Mouse (Mus musculus) stomach, embryonic 16.5 days (tissue): Measurements from ENCODE around the gene Wnt7a. TPM values are rescaled to one million over a fixed set of nuclear protein-coding genes. Genes with fewer than 3 reads are reported as not detected.

Experiments used
- ATAC-seq: fragments of 200-750 bp; cut with Nextera tagmentation; 2 replicates; pipeline ENCODE4 v1.8.0; 2017; ENCODE audit warnings: moderate number of reproducible peaks, moderate TSS enrichment; ENCODE audit not compliant: insufficient read depth, low FRiP score
- H3K27ac ChIP-seq: fragments of 300-500 bp; sonication (generic); 2 replicates; pipeline ENCODE4 v1.5.1; 2014; ENCODE audit warnings: low read length
- H3K27me3 ChIP-seq: fragments of 300-500 bp; sonication (generic); 2 replicates; pipeline ENCODE4 v1.6.1; 2014; ENCODE audit warnings: low read length, control low read depth, mixed read lengths; ENCODE audit not compliant: control insufficient read depth, insufficient read depth
- H3K36me3 ChIP-seq: fragments of 300-500 bp; sonication (generic); 2 replicates; pipeline ENCODE4 v1.6.1; 2014; ENCODE audit warnings: low read length; ENCODE audit not compliant: control insufficient read depth, insufficient read depth
- H3K4me1 ChIP-seq: fragments of 300-500 bp; sonication (generic); 2 replicates; pipeline ENCODE4 v1.6.1; 2014; ENCODE audit warnings: low read length, control low read depth, mixed read lengths; ENCODE audit not compliant: control insufficient read depth, insufficient read depth
- H3K4me2 ChIP-seq: fragments of 300-500 bp; sonication (generic); 2 replicates; pipeline ENCODE4 v1.6.1; 2014; ENCODE audit warnings: low read depth, low read length, mixed read lengths
- H3K4me3 ChIP-seq: fragments of 300-500 bp; sonication (generic); replicated peaks from 2 replicates; pipeline ENCODE4 v1.5.1; 2014; ENCODE audit warnings: mild to moderate bottlenecking, low read length
- H3K9ac ChIP-seq: fragments of 300-500 bp; sonication (generic); 2 replicates; pipeline ENCODE4 v1.6.1; 2014; ENCODE audit warnings: low read length
- H3K9me3 ChIP-seq: fragments of 300-500 bp; sonication (generic); replicated peaks from 2 replicates; pipeline ENCODE4 v1.6.1; 2016; ENCODE audit warnings: low read length, control low read depth; ENCODE audit not compliant: control insufficient read depth
- WGBS: fragments of 180-500 bp; shearing (Covaris S2); extraction: QIAGEN DNeasy Blood & Tissue Kit; methylation state at CpG from one replicate; pipeline ENCODE4 v1.1.7; 2014; 5-methylcytosine and 5-hydroxymethylcytosine counted together
- polyA plus RNA-seq: library from polyadenylated mRNA; unstranded; fragments of >200 nt; fragmentation: Nextera tagmentation; extraction: Ambion mirVana; gene quantifications from 2 replicates; pipeline ENCODE4 v1.2.1, GENCODE M21; 2015

Gene Wnt7a
- polyA plus RNA-seq, 1 experiment from 2014 or later: 0.04 TPM

DNA sequence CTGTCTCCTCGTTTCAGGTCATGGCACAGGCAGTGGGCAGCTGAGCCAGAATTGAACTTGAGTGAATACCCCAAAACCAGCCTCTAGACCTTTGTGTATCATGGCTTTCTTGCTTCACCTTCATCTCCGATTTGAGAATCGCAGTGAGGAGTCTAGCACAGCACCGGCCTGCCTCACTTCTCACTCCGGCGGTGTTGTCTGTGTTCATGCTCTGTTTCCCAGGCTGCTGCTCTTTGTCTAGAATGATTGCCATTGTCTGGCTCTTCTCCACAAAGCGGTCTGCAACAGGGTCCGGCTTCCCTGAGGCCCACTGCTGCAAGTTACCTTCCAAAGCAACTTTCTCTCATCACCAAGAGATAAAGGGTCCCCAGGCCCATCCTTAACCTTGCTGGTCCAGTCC, 79.3 kb downstream of the Wnt7a start:
- Histone ChIP-seq H3K4me2 (no peak overlapping the region), H3K4me3 (no peak overlapping the region), H3K4me1 (no peaks in the 10 kb centered on the region), H3K9ac (no peak overlapping the region), H3K9me3 (no peaks in the 10 kb centered on the region), H3K27me3 (no peaks in the 10 kb centered on the region), H3K36me3 (no peaks in the 10 kb centered on the region), H3K27ac (no peak overlapping the region)
- 89% methylated on average over 8 of the region's 8 CpGs for WGBS
- no peak for ATAC-seq

DNA sequence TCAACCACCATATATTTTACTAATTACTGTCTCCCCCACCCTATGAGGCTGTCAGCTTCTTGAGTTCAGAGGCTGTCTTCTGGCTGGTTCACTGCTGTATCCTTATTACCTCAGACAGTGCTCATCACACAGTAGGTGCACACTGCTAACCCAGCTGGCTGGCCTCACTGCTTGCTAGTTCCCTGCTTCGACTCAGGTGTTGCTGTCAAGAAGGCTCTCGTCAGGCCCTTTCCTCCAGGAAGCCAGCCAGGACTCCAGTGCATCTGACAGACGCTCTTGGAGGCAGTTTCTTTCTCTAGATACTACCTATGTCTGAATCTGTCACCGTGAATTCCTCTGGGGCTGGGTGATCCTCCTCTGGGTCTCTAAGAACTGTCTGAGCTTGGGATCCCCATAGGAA, 85.6 kb downstream of the Wnt7a start:
- Histone ChIP-seq H3K4me1 (no peaks in the 10 kb centered on the region), H3K4me3 (no peak overlapping the region), H3K27ac (no peak overlapping the region), H3K9me3 (no peaks in the 10 kb centered on the region), H3K9ac (no peak overlapping the region), H3K27me3 (no peaks in the 10 kb centered on the region; the same call in 1 of the 2 replicates), H3K4me2 (no peak overlapping the region), H3K36me3 (no peaks in the 10 kb centered on the region)
- WGBS: 80% methylated on average over 4 of the region's 4 CpGs
- ATAC-seq: no peak

DNA sequence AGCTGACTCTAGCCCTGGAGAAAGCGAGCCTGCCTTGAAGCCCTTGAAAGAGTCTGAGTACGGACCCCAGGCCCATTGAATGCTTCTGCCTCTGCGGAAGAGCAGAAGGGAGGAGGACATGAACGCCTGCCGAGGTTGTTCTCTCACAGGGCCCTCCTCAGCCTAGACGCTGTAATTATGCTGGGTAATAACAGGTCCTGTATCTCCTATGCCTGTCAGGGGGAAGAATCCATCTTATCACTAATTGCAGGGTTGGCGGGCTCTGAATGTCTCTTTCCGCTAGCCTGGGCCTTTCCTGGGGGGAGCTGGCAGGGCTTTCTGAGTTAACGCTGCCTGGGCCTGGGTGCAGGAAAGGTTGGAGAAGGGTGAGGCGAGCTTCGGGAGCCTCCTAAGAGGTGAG, 86.4 kb downstream of the Wnt7a start:
- Histone ChIP-seq H3K36me3 (no peaks in the 10 kb centered on the region), H3K4me1 (no peaks in the 10 kb centered on the region), H3K4me3 (no peak overlapping the region), H3K9ac (no peak overlapping the region), H3K27me3 (no peaks in the 10 kb centered on the region; the same call in 1 of the 2 replicates), H3K4me2 (no peak overlapping the region), H3K9me3 (no peaks in the 10 kb centered on the region), H3K27ac (no peak overlapping the region)
- WGBS: 56% methylated on average over 11 of the region's 11 CpGs
- ATAC-seq: no peak

DNA sequence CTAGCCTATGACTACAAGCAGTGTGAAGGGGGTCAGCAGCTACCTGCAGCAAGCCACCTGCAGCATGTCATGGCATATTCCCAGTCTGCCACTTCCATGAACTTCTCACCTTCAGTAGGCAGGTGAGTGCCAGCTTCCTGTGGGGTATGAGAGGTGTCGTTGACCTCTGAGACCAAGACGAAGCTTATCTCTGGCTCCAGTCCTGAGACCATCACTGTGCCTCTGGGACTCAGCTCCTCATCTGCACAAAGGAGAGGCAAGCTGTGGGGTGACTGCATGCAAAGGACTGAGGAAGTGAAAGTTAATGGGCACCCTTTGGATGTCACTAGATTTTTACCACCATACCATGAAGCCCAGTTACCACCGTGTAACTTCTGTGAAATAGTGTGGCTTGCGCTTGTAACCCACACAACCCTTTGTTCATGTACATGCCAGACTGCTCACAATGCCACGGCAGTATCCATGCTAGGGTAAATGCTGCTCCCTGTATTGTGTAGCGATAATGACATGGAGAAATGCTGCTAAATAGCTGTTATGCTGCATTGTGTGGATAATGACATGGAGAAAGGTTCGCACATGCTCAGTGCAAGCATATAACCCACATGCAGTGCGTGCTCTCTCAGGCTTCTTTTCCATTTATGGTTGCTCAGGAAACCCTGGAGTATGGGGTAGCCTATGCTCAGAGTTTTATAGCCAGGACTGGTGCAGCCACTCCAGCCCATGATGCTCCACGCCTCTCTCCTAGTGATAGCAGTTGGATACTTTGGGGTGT, 89.0 kb downstream of the Wnt7a start:
- no peaks in the 10 kb centered on the region for H3K4me1 ChIP-seq
- 89% methylated on average over 9 of the region's 9 CpGs for WGBS
- no peaks in the 10 kb centered on the region for H3K36me3 ChIP-seq
- no peaks in the 10 kb centered on the region; the same call in 1 of the 2 replicates for H3K27me3 ChIP-seq
- H3K27ac ChIP-seq: no peak overlapping the region
- H3K4me2 ChIP-seq: no peak overlapping the region
- ATAC-seq: no peak
- no peak overlapping the region for H3K4me3 ChIP-seq
- no peak overlapping the region for H3K9ac ChIP-seq
- H3K9me3 ChIP-seq: no peaks in the 10 kb centered on the region

Other genes with a start within 250 kb of the Wnt7a start
- gene Fbln2, start 198.9 kb downstream of the Wnt7a start, polyA plus RNA-seq: 63.0 TPM in 2 replicates
- 23.3 and 25.3 TPM in 2 replicates for gene Chchd4, start 62.2 kb upstream of the Wnt7a start, polyA plus RNA-seq
- 56.8 and 64.3 TPM in 2 replicates for gene Tmem43, start 62.3 kb upstream of the Wnt7a start, polyA plus RNA-seq
- 12.7 and 14.9 TPM in 2 replicates for gene Xpc, start 104.5 kb upstream of the Wnt7a start, polyA plus RNA-seq
- 175 and 191 TPM in 2 replicates for gene Lsm3, start 104.6 kb upstream of the Wnt7a start, polyA plus RNA-seq